Mouse (Mus musculus) ES-E14 (cell line): Measurements from ENCODE around the gene Dnajb6.

Experiments
- CHD2 ChIP-seq: IDR thresholded peaks from 2 replicates; pipeline ENCODE4 v1.6.1; 2014; ENCODE audit warnings: mild to moderate bottlenecking, low read depth, low read length, inconsistent platforms
- HCFC1 ChIP-seq: IDR thresholded peaks from 2 replicates; pipeline ENCODE4 v1.6.1; 2012; ENCODE audit warnings: low read length, inconsistent platforms, borderline replicate concordance; ENCODE audit not compliant: insufficient read depth
- MAFK ChIP-seq: IDR thresholded peaks from 2 replicates; pipeline ENCODE4 v1.6.1; 2014; ENCODE audit warnings: mild to moderate bottlenecking, low read depth, low read length, inconsistent platforms; ENCODE audit not compliant: insufficient read depth
- ZC3H11A ChIP-seq: IDR thresholded peaks from 2 replicates; pipeline ENCODE4 v1.6.1; 2012; ENCODE audit warnings: low read depth, mild to moderate bottlenecking, inconsistent platforms, low read length, borderline replicate concordance
- ZNF384 ChIP-seq: IDR thresholded peaks from 2 replicates; pipeline ENCODE4 v1.6.1; 2012; ENCODE audit warnings: low read depth, low read length, inconsistent platforms

GRCm38 (mm10) chr5:29707241-29707640, 28.2 kb upstream of the Dnajb6 start:
- TF ChIP-seq ZC3H11A: no peak
- no peak for TF ChIP-seq HCFC1
- TF ChIP-seq CHD2: no peak
- no peak for TF ChIP-seq MAFK
- TF ChIP-seq ZNF384: no peak
